ENCODE assay signal across 13 mouse cellular contexts in genomic region chr8:35934115-35934607, GRCm38 (mm10).
DNase-seq lines count a peak whose midpoint lies in the region; ATAC-seq and TF ChIP-seq lines count a peak whose summit lies in the region.
"Had no signal": no experiment of that assay in that cellular context is flagged by ENCODE, and none has a peak within 500 bp of the region (broad histone marks: within the 10 kb centered on the region; RNA-seq: fewer than 3 reads in every experiment).

No protein-coding gene starts in this region.

- DNase-seq in left cerebral cortex, adult 2 months (ENCODE audit: extremely low spot score in 1 of 2, low spot score in 2 of 2) = no peak
- DNase-seq in left cerebral cortex, adult 8-10 months (ENCODE audit: low spot score in 2 of 2) = no peak
- peak; percentile 18 for DNase-seq in midbrain, postnatal 0 days (ENCODE audit: low spot score)
- DNase-seq in gastrocnemius, adult 8-10 months (ENCODE audit: low spot score in 2 of 2) = no peak
- no peak for DNase-seq in adipocyte (ENCODE audit: low spot score)
- no peak for DNase-seq in cerebellum, adult 8-10 months
- DNase-seq: thymus, postnatal 14 days had no signal

- 25% methylated on average over 7 of the region's 7 CpGs for WGBS in forebrain, embryonic 15.5 days
- 56% methylated on average over 7 of the region's 7 CpGs for WGBS in hindbrain, embryonic 16.5 days
- WGBS in midbrain, postnatal 0 days = 55% methylated on average over 7 of the region's 7 CpGs

- H3K4me1 ChIP-seq in forebrain, embryonic 15.5 days = peaks cover 23% of the 10 kb centered on the region
- peaks cover 5% of the 10 kb centered on the region; the same call in 1 of the 2 replicates for H3K4me1 ChIP-seq in hindbrain, embryonic 16.5 days (ENCODE audit: control insufficient read depth, insufficient read depth, low read depth, low read length)
- no peaks in the 10 kb centered on the region for H3K4me1 ChIP-seq in midbrain, postnatal 0 days (ENCODE audit: insufficient read depth, low read length)
- H3K4me1 ChIP-seq: embryonic facial prominence, embryonic 15.5 days had no signal

- no peak overlapping the region for H3K4me3 ChIP-seq in left cerebral cortex, adult 2 months
- H3K4me3 ChIP-seq in forebrain, embryonic 15.5 days = no peak overlapping the region
- no peak overlapping the region for H3K4me3 ChIP-seq in hindbrain, embryonic 16.5 days (ENCODE audit: low read length)
- H3K4me3 ChIP-seq in midbrain, postnatal 0 days (ENCODE audit: low read depth, low read length) = no peak overlapping the region
- H3K4me3 ChIP-seq: embryonic facial prominence, embryonic 15.5 days; lung, embryonic 15.5 days; myocyte had no signal

- no peak overlapping the region for H3K9ac ChIP-seq in forebrain, embryonic 15.5 days (replicated peaks)
- no peak overlapping the region for H3K9ac ChIP-seq in hindbrain, embryonic 16.5 days (ENCODE audit: low read depth, low read length)
- H3K9ac ChIP-seq in midbrain, postnatal 0 days (replicated peaks; ENCODE audit: low read length, poor library complexity, severe bottlenecking) = no peak overlapping the region
- H3K9ac ChIP-seq: embryonic facial prominence, embryonic 15.5 days; lung, embryonic 15.5 days had no signal

- peak overlapping the region; percentile 71 for H3K27ac ChIP-seq in left cerebral cortex, adult 2 months
- H3K27ac ChIP-seq in forebrain, embryonic 15.5 days (replicated peaks) = peak overlapping the region; percentile 93
- peak overlapping the region; percentile 67 for H3K27ac ChIP-seq in hindbrain, embryonic 16.5 days (ENCODE audit: low read depth, low read length)
- no peak overlapping the region for H3K27ac ChIP-seq in midbrain, postnatal 0 days (ENCODE audit: low read depth, low read length)
- H3K27ac ChIP-seq: embryonic facial prominence, embryonic 15.5 days; lung, embryonic 15.5 days had no signal

- intact Hi-C loops in left cerebral cortex, adult 2 months (cut with DNase I) = loop anchor here (5.0 kb wide), 1 partner anchor 248 kb away; no protein-coding TSS in a partner anchor

- 0 out of 2 replicates have a peak overlapping the region, but pooled peaks have one; percentile 7 for H3K4me2 ChIP-seq in forebrain, embryonic 15.5 days (replicated peaks)
- 0 out of 2 replicates have a peak overlapping the region, but pooled peaks have one; percentile 5 for H3K4me2 ChIP-seq in hindbrain, embryonic 16.5 days (ENCODE audit: low read length)
- H3K4me2 ChIP-seq in midbrain, postnatal 0 days (ENCODE audit: low read depth, low read length, poor library complexity, severe bottlenecking) = no peak overlapping the region
- H3K4me2 ChIP-seq: embryonic facial prominence, embryonic 15.5 days; liver, embryonic 11.5 days; lung, embryonic 15.5 days had no signal

- ATAC-seq in forebrain, embryonic 15.5 days (replicated peaks) = peak; percentile 39; the same call in 1 of the 2 replicates
- 0 out of 2 replicates have a peak, but pooled peaks have one; percentile 10 for ATAC-seq in hindbrain, embryonic 16.5 days
- ATAC-seq in midbrain, postnatal 0 days (ENCODE audit: low FRiP score) = no peak

- no peaks in the 10 kb centered on the region for H3K27me3 ChIP-seq in forebrain, embryonic 15.5 days
- no peaks in the 10 kb centered on the region for H3K27me3 ChIP-seq in hindbrain, embryonic 16.5 days (replicated peaks; ENCODE audit: control insufficient read depth, insufficient read depth, low read length)
- no peaks in the 10 kb centered on the region for H3K27me3 ChIP-seq in midbrain, postnatal 0 days (ENCODE audit: insufficient read depth, low read length)
- H3K27me3 ChIP-seq: embryonic facial prominence, embryonic 15.5 days; lung, embryonic 15.5 days had no signal

- H3K36me3 ChIP-seq in forebrain, embryonic 15.5 days = no peaks in the 10 kb centered on the region
- H3K36me3 ChIP-seq in hindbrain, embryonic 16.5 days (ENCODE audit: control insufficient read depth, insufficient read depth, low read length) = no peaks in the 10 kb centered on the region
- H3K36me3 ChIP-seq in midbrain, postnatal 0 days (ENCODE audit: insufficient read depth, low read length) = no peaks in the 10 kb centered on the region
- H3K36me3 ChIP-seq: embryonic facial prominence, embryonic 15.5 days; lung, embryonic 15.5 days had no signal

- H3K9me3 ChIP-seq in forebrain, embryonic 15.5 days = no peaks in the 10 kb centered on the region
- H3K9me3 ChIP-seq in hindbrain, embryonic 16.5 days (ENCODE audit: control insufficient read depth, low read length) = no peaks in the 10 kb centered on the region
- H3K9me3 ChIP-seq in midbrain, postnatal 0 days (ENCODE audit: low read length) = no peaks in the 10 kb centered on the region
- H3K9me3 ChIP-seq: embryonic facial prominence, embryonic 15.5 days; lung, embryonic 15.5 days had no signal

- no peak for TF ChIP-seq CTCF in left cerebral cortex, adult 2 months (IDR thresholded peaks at IDR 0.05)
- no peak for TF ChIP-seq CTCF in midbrain, postnatal 0 days (IDR thresholded peaks at IDR 0.05)
